Mouse (Mus musculus) bone marrow, adult 2 months (tissue): ENCODE results near the gene Lrrc15.

ENCODE experiments used
- CTCF ChIP-seq: fragments of 200-500 bp; IDR thresholded peaks from 2 replicates; pipeline ENCODE4 v1.5.1; 2011; ENCODE audit warnings: low read length, control low read depth; ENCODE audit not compliant: control insufficient read depth, insufficient read depth
- POLR2A ChIP-seq: fragments of 200-500 bp; IDR thresholded peaks from 2 replicates; pipeline ENCODE4 v1.6.1; 2011; ENCODE audit warnings: low read depth, mild to moderate bottlenecking, control low read depth, low read length, borderline replicate concordance; ENCODE audit not compliant: control insufficient read depth

DNA sequence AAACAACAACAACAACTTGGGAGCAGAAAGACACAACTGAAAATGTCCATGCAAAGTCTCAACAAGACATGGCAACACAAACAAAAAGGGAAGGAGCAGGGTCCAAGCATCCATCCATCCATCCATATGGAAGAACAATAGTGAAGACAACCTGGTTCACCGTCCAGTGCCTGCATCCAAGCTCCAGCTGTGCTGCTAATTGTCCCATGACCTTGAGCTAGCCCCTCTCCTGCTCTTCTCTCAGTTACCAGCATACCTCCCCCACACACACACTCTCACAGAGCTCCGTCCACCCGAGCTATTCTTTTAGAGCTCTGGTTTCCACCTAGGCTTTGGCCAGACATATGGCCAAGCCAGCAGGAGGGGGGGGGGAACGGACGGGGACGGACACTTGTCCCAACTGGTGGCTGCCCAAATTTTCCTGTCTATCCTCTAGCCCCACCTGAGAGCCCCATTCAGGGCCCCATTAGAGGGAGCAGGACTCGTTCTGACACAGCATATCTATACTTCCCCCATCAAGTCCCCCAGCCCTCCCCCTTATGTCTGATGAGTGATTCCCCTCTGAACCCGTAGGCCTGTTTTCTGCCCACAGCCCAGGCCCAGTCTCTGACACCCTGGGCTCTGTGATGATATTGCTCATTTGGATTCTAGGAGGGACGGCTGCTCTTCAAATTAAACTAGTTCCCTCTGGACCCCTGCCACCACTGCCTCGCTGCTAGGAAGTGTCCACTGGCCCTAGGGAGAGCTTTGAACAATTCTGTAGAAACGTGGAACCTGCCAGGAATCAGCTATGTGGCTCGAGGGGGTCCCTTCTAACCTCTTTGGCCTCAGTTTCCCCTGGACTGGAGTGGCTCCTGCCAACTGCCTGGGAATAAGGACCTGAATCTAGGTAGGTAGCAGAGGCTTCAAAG, 48.2 kb downstream of the Lrrc15 start:
- TF ChIP-seq CTCF (no peak), POLR2A (no peak)
